Mouse (Mus musculus) E14TG2a.4 (cell line): ENCODE results near the gene Calb2.

Source experiments
- H3K27me3 ChIP-seq: 2 replicates; pipeline ENCODE4 v1.6.1; 2014; ENCODE audit warnings: low read length, control low read depth; ENCODE audit not compliant: insufficient read depth
- H3K36me3 ChIP-seq: 2 replicates; pipeline ENCODE4 v1.6.1; 2014; ENCODE audit warnings: low read length, control low read depth; ENCODE audit not compliant: insufficient read depth
- H3K4me1 ChIP-seq: replicated peaks from 2 replicates; pipeline ENCODE4 v1.6.1; 2014; ENCODE audit warnings: low read depth, low read length, control low read depth
- H3K4me3 ChIP-seq: replicated peaks from 2 replicates; pipeline ENCODE4 v1.5.1; 2014; ENCODE audit warnings: mild to moderate bottlenecking, low read length
- H3K9me3 ChIP-seq: 2 replicates; pipeline ENCODE4 v1.6.1; 2014; ENCODE audit warnings: low read length, control low read depth
- CTCF ChIP-seq: conservative IDR thresholded peaks from 2 replicates; pipeline ENCODE4 v1.5.1; 2014; ENCODE audit warnings: low read length
- NANOG ChIP-seq: IDR thresholded peaks from 2 replicates; pipeline ENCODE4 v1.6.1; 2014; ENCODE audit warnings: borderline replicate concordance, low read length, mixed read lengths
- POU5F1 ChIP-seq: IDR thresholded peaks from 2 replicates; pipeline ENCODE4 v1.6.1; 2014; ENCODE audit warnings: low read length, borderline replicate concordance

Calb2 gene

GRCm38 (mm10) chr8:110183748-110184147, 15.7 kb upstream of the Calb2 start:
- Histone ChIP-seq H3K4me3 (no peak overlapping the region), H3K9me3 (no peaks in the 10 kb centered on the region)
- TF ChIP-seq CTCF (no peak), POU5F1 (no peak), NANOG (no peak)

GRCm38 (mm10) chr8:110182735-110183367, 14.8 kb upstream of the Calb2 start:
- H3K4me1 ChIP-seq, result peaks cover 7% of the 10 kb centered on the region
- H3K4me3 ChIP-seq, result no peak overlapping the region
- H3K9me3 ChIP-seq, result no peaks in the 10 kb centered on the region
- H3K36me3 ChIP-seq, result no peaks in the 10 kb centered on the region
- peaks cover 39% of the 10 kb centered on the region for H3K27me3 ChIP-seq
- TF ChIP-seq NANOG (no peak), POU5F1 (no peak), CTCF (no peak)

More at GRCm38 (mm10) chr8:110183748-110184147, 15.7 kb upstream of the Calb2 start:
- H3K36me3 ChIP-seq, result no peaks in the 10 kb centered on the region
- H3K27me3 ChIP-seq, result peaks cover 38% of the 10 kb centered on the region
- H3K4me1 ChIP-seq, result 0 out of 2 replicates have a peak, but pooled peaks cover 7% of the 10 kb centered on the region

- Histone ChIP-seq H3K9me3 (no peaks in the 10 kb centered on the region), H3K36me3 (no peaks in the 10 kb centered on the region), H3K4me3 (peak overlapping the region; percentile 58), H3K4me1 (peaks cover 16% of the 10 kb centered on the region), H3K27me3 (peaks cover 46% of the 10 kb centered on the region)
- TF ChIP-seq CTCF, result no peak
- no peak for TF ChIP-seq NANOG
- TF ChIP-seq POU5F1, result no peak
These were observed 9.5 kb upstream of the Calb2 start for GRCm38 (mm10) chr8:110177359-110178155.

GRCm38 (mm10) chr8:110174826-110175225, 6.8 kb upstream of the Calb2 start:
- Histone ChIP-seq H3K4me3 (no peak overlapping the region), H3K27me3 (peaks cover 57% of the 10 kb centered on the region), H3K36me3 (no peaks in the 10 kb centered on the region), H3K4me1 (peaks cover 16% of the 10 kb centered on the region), H3K9me3 (no peaks in the 10 kb centered on the region)
- TF ChIP-seq CTCF (no peak), POU5F1 (no peak), NANOG (no peak)

DNA sequence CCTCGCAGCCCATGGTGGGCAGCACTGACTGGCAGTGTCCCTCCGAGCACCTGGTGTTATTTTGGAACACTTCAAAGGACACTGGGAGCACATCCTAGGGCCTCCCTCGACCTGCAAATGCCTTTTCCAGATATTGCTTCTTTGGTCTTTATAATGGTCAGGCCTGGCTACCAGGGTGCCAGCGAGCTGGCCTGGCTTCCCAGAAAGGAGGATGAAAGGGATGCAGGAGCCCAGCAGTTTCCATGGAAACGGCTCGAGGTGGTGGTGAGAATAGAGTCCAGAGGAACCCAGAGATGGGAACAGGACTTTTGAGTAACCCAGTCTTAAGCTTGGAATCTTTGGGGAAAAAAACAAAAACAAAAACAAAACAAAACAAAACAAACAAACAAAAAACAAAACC, 4.2 kb upstream of the Calb2 start:
- Histone ChIP-seq H3K27me3 (peaks cover 64% of the 10 kb centered on the region), H3K36me3 (no peaks in the 10 kb centered on the region), H3K9me3 (no peaks in the 10 kb centered on the region), H3K4me3 (no peak overlapping the region), H3K4me1 (peaks cover 29% of the 10 kb centered on the region)
- TF ChIP-seq POU5F1 (no peak), CTCF (no peak), NANOG (no peak)

DNA sequence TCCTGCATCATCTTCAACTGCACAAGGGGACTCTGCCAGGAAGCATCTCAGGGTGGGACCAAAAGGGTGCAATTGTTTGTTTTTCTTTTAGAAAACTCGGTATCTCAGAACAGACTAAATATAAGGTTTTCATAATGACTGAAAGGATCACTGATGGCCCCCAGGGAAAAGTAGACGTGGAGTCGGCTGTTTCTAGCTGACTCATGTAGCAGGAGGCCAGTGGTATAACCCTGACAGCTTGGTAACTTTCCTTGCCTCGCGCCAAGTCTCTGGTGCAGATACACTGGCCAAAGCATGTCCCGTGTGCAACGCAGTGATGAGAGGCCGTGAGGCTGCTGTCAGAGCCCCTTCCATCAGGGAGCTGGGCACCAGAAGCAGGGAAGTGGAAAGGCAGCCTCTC, 1.7 kb downstream of the Calb2 start:
- Histone ChIP-seq H3K4me1 (peaks cover 21% of the 10 kb centered on the region), H3K36me3 (no peaks in the 10 kb centered on the region), H3K9me3 (no peaks in the 10 kb centered on the region), H3K27me3 (peaks cover 80% of the 10 kb centered on the region), H3K4me3 (no peak overlapping the region)
- TF ChIP-seq POU5F1 (no peak), NANOG (no peak), CTCF (no peak)

GRCm38 (mm10) chr8:110162007-110162406, 6.0 kb downstream of the Calb2 start:
- H3K36me3 ChIP-seq, result no peaks in the 10 kb centered on the region
- H3K4me3 ChIP-seq, result no peak overlapping the region
- H3K27me3 ChIP-seq, result peaks cover 72% of the 10 kb centered on the region
- H3K9me3 ChIP-seq, result no peaks in the 10 kb centered on the region
- no peaks in the 10 kb centered on the region for H3K4me1 ChIP-seq
- TF ChIP-seq CTCF (no peak), NANOG (no peak), POU5F1 (no peak)

DNA sequence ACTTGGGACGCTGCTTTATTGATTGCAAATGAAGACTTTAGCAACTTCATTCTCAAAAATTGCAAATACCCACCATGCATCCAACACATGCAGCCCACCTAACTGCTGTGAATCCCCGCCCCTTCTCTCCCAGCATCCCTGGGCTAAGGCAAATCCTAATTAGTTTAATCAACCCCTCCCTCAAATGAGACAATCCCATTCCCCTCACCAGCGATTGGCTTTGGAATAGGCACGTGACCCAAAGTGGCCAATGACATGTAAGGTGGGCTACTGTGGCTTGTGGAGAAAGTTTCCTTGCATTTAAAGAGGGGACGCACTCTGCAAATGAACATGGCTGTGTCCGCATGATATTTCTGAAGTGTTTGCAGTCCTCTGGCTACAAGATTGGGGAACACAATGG, 15.1 kb downstream of the Calb2 start:
- TF ChIP-seq CTCF, result no peak
- no peak for TF ChIP-seq POU5F1
- TF ChIP-seq NANOG, result no peak
- Histone ChIP-seq H3K4me3 (peak overlapping the region; percentile 54), H3K36me3 (no peaks in the 10 kb centered on the region), H3K27me3 (peaks cover 56% of the 10 kb centered on the region), H3K9me3 (0 out of 2 replicates have a peak, but pooled peaks cover 11% of the 10 kb centered on the region), H3K4me1 (peaks cover 15% of the 10 kb centered on the region)
